Mouse (Mus musculus): Measurements from ENCODE around the gene 4921509C19Rik.
"Not testable (repeated sequence)": the region's sequence is repeated elsewhere in the genome, so short reads cannot be mapped to it uniquely, and the experiment has no call there.

Gene 4921509C19Rik

GRCm38 (mm10) chr2:151476053-151476452 is at the start of gene 4921509C19Rik:
Gene 4921509C19Rik, minus strand, starts transcription at chr2:151476153.
- not testable (repeated sequence) for DNase-seq (ENCODE audit: low spot score in 2 of 2)

GRCm38 (mm10) chr2:151525520-151525919 is 49.6 kb upstream of the 4921509C19Rik start:
- DNase-seq (ENCODE audit: low spot score in 2 of 2), result no peak

- no peak for DNase-seq (ENCODE audit: low spot score in 2 of 2)
Observed at GRCm38 (mm10) chr2:151524324-151525041, 48.5 kb upstream of the 4921509C19Rik start.

- DNase-seq (ENCODE audit: low spot score in 2 of 2), result no peak
Observed at GRCm38 (mm10) chr2:151519000-151519399, 43.0 kb upstream of the 4921509C19Rik start.

GRCm38 (mm10) chr2:151513525-151514285 is 37.8 kb upstream of the 4921509C19Rik start:
- DNase-seq (ENCODE audit: low spot score in 2 of 2), result peak; percentile 63 to 78

GRCm38 (mm10) chr2:151512199-151512598 is 36.2 kb upstream of the 4921509C19Rik start:
- DNase-seq (ENCODE audit: low spot score in 2 of 2), result peak in 1 of 2 experiments; percentile 51

GRCm38 (mm10) chr2:151504226-151504625 is 28.3 kb upstream of the 4921509C19Rik start:
- DNase-seq (ENCODE audit: low spot score in 2 of 2), result no peak

GRCm38 (mm10) chr2:151500442-151501007 is 24.6 kb upstream of the 4921509C19Rik start:
- no peak for DNase-seq (ENCODE audit: low spot score in 2 of 2)

- DNase-seq (ENCODE audit: low spot score in 2 of 2), result no peak
Observed at GRCm38 (mm10) chr2:151498358-151498757, 22.4 kb upstream of the 4921509C19Rik start.

- DNase-seq (ENCODE audit: low spot score in 2 of 2), result peak; percentile 81 to 96
Observed at GRCm38 (mm10) chr2:151494035-151494803, 18.3 kb upstream of the 4921509C19Rik start, which contains the start of gene Nsfl1c. Gene Nsfl1c, plus strand, starts transcription at chr2:151494182.

GRCm38 (mm10) chr2:151486496-151486895 is 10.5 kb upstream of the 4921509C19Rik start:
- no peak for DNase-seq (ENCODE audit: low spot score in 2 of 2)

GRCm38 (mm10) chr2:151434971-151435370 is 41.0 kb downstream of the 4921509C19Rik start:
- not testable (repeated sequence) for DNase-seq (ENCODE audit: low spot score in 2 of 2)

- not testable (repeated sequence) for DNase-seq (ENCODE audit: low spot score in 2 of 2)
Observed at GRCm38 (mm10) chr2:151434203-151434602, 41.8 kb downstream of the 4921509C19Rik start.

Measured in left cerebral cortex, adult 9 months (tissue).